Mouse (Mus musculus) stomach, postnatal 0 days (tissue): Measurements from ENCODE around the gene Mcur1. TPM values are rescaled to one million over a fixed set of nuclear protein-coding genes. Genes with fewer than 3 reads are reported as not detected.

ENCODE experiments used
- ATAC-seq: fragments of 200-750 bp; cut with Nextera tagmentation; 2 replicates; pipeline ENCODE4 v1.8.0; 2017; ENCODE audit not compliant: low FRiP score, low TSS enrichment
- DNase-seq: peaks from one replicate; pipeline ENCODE4 v3.0.0-alpha.2; 2016; ENCODE audit warnings: low spot score
- H3K27ac ChIP-seq: fragments of 300-500 bp; sonication (generic); replicated peaks from 2 replicates; pipeline ENCODE4 v1.5.1; 2014; ENCODE audit warnings: mild to moderate bottlenecking, control low read depth
- H3K27me3 ChIP-seq: fragments of 300-500 bp; sonication (generic); 2 replicates; pipeline ENCODE4 v1.6.1; 2014; ENCODE audit warnings: low read length; ENCODE audit not compliant: control insufficient read depth, insufficient read depth
- H3K36me3 ChIP-seq: fragments of 300-500 bp; sonication (generic); 2 replicates; pipeline ENCODE4 v1.6.1; 2014; ENCODE audit warnings: low read length, mixed read lengths; ENCODE audit not compliant: control insufficient read depth, insufficient read depth
- H3K4me1 ChIP-seq: fragments of 300-500 bp; sonication (generic); replicated peaks from 2 replicates; pipeline ENCODE4 v1.6.1; 2014; ENCODE audit warnings: antibody characterized with exemption; ENCODE audit not compliant: control insufficient read depth, insufficient read depth
- H3K4me2 ChIP-seq: fragments of 300-500 bp; sonication (generic); replicated peaks from 2 replicates; pipeline ENCODE4 v1.6.1; 2014; ENCODE audit warnings: low read depth, mild to moderate bottlenecking, control low read depth, moderate library complexity
- H3K4me3 ChIP-seq: fragments of 300-500 bp; sonication (generic); 2 replicates; pipeline ENCODE4 v1.5.1; 2014; ENCODE audit warnings: low read depth, low read length, control low read depth
- H3K9ac ChIP-seq: fragments of 300-500 bp; sonication (generic); 2 replicates; pipeline ENCODE4 v1.6.1; 2014; ENCODE audit warnings: mild to moderate bottlenecking, low read length, control low read depth, mixed read lengths
- H3K9me3 ChIP-seq: fragments of 300-500 bp; sonication (generic); 2 replicates; pipeline ENCODE4 v1.6.1; 2016; ENCODE audit warnings: low read length; ENCODE audit not compliant: control insufficient read depth
- CTCF ChIP-seq: IDR thresholded peaks from 2 replicates; pipeline ENCODE4 v1.5.1; 2016; ENCODE audit warnings: antibody characterized with exemption, low read depth, mild to moderate bottlenecking, moderate library complexity
- EP300 ChIP-seq: optimal IDR thresholded peaks from 2 replicates; pipeline ENCODE3; 2016; ENCODE audit warnings: antibody characterized with exemption
- WGBS: fragments of 180-500 bp; shearing (Covaris S2); extraction: QIAGEN DNeasy Blood & Tissue Kit; methylation state at CpG from one replicate; pipeline ENCODE4 v1.1.7; 2014; 5-methylcytosine and 5-hydroxymethylcytosine counted together
- polyA plus RNA-seq: library from polyadenylated mRNA; unstranded; fragments of >200 nt; fragmentation: Nextera tagmentation; extraction: Ambion mirVana; gene quantifications from 2 replicates; pipeline ENCODE4 v1.2.1, GENCODE M21; 2015

Mcur1 gene
- polyA plus RNA-seq, 1 experiment from 2014 or later = 15.6 TPM

GRCm38 (mm10) chr13:43499731-43500482 lies 60.1 kb downstream of the Mcur1 start:
- WGBS = 73% methylated on average over 7 of the region's 7 CpGs
- H3K4me3 ChIP-seq = no peak overlapping the region
- no peaks in the 10 kb centered on the region for H3K36me3 ChIP-seq
- no peaks in the 10 kb centered on the region for H3K4me1 ChIP-seq
- DNase-seq = no peak
- H3K9ac ChIP-seq = no peak overlapping the region
- no peak overlapping the region for H3K27ac ChIP-seq
- no peak overlapping the region for H3K4me2 ChIP-seq
- TF ChIP-seq CTCF = no peak
- no peak for TF ChIP-seq EP300
- ATAC-seq = no peak
- no peaks in the 10 kb centered on the region for H3K27me3 ChIP-seq
- H3K9me3 ChIP-seq = no peaks in the 10 kb centered on the region

GRCm38 (mm10) chr13:43498849-43499248 lies 61.1 kb downstream of the Mcur1 start:
- Histone ChIP-seq H3K9me3 (no peaks in the 10 kb centered on the region), H3K9ac (no peak overlapping the region), H3K4me2 (no peak overlapping the region), H3K4me3 (no peak overlapping the region), H3K36me3 (no peaks in the 10 kb centered on the region), H3K4me1 (no peaks in the 10 kb centered on the region), H3K27me3 (no peaks in the 10 kb centered on the region), H3K27ac (no peak overlapping the region)
- TF ChIP-seq CTCF = no peak
- no peak for TF ChIP-seq EP300
- 39% methylated on average over 14 of the region's 14 CpGs for WGBS
- DNase-seq = peak; percentile 26
- ATAC-seq = peak; percentile 43; the same call in 1 of the 2 replicates

- Histone ChIP-seq H3K9me3 (no peaks in the 10 kb centered on the region), H3K36me3 (no peaks in the 10 kb centered on the region), H3K4me2 (no peak overlapping the region), H3K27ac (no peak overlapping the region), H3K4me3 (no peak overlapping the region), H3K9ac (no peak overlapping the region), H3K4me1 (no peaks in the 10 kb centered on the region), H3K27me3 (no peaks in the 10 kb centered on the region)
- WGBS = 92% methylated on average over 3 of the region's 3 CpGs
- ATAC-seq (no peak), DNase-seq (no peak)
- peak; percentile 42 for TF ChIP-seq CTCF
- TF ChIP-seq EP300 = no peak
Observed at GRCm38 (mm10) chr13:43497769-43498168, 62.2 kb downstream of the Mcur1 start.

GRCm38 (mm10) chr13:43496660-43497059 lies 63.3 kb downstream of the Mcur1 start:
- no peak overlapping the region for H3K4me3 ChIP-seq
- 18% methylated on average over 2 of the region's 2 CpGs for WGBS
- no peak overlapping the region for H3K27ac ChIP-seq
- no peak for ATAC-seq
- no peak overlapping the region for H3K4me2 ChIP-seq
- TF ChIP-seq CTCF (no peak), EP300 (no peak)
- H3K36me3 ChIP-seq = no peaks in the 10 kb centered on the region
- DNase-seq = no peak
- no peaks in the 10 kb centered on the region for H3K9me3 ChIP-seq
- H3K9ac ChIP-seq = no peak overlapping the region
- H3K27me3 ChIP-seq = no peaks in the 10 kb centered on the region
- no peaks in the 10 kb centered on the region for H3K4me1 ChIP-seq

- Histone ChIP-seq H3K9me3 (peaks cover 1% of the 10 kb centered on the region; the same call in 1 of the 2 replicates), H3K27ac (no peak overlapping the region), H3K4me3 (no peak overlapping the region), H3K9ac (no peak overlapping the region), H3K27me3 (no peaks in the 10 kb centered on the region), H3K4me1 (no peaks in the 10 kb centered on the region), H3K4me2 (no peak overlapping the region), H3K36me3 (no peaks in the 10 kb centered on the region)
- WGBS = 88% methylated on average over 7 of the region's 7 CpGs
- ATAC-seq (no peak), DNase-seq (no peak)
- no peak for TF ChIP-seq CTCF
- no peak for TF ChIP-seq EP300
Observed at GRCm38 (mm10) chr13:43495645-43496044, 64.3 kb downstream of the Mcur1 start.

GRCm38 (mm10) chr13:43493725-43494124 lies 66.3 kb downstream of the Mcur1 start:
- no peak for ATAC-seq
- no peak for TF ChIP-seq CTCF
- TF ChIP-seq EP300 = no peak
- WGBS = 66% methylated on average over 7 of the region's 7 CpGs
- no peak overlapping the region for H3K4me3 ChIP-seq
- no peak overlapping the region for H3K4me2 ChIP-seq
- H3K27me3 ChIP-seq = no peaks in the 10 kb centered on the region
- H3K27ac ChIP-seq = peak overlapping the region; percentile 65; the same call in 1 of the 2 replicates
- DNase-seq = no peak
- H3K36me3 ChIP-seq = no peaks in the 10 kb centered on the region
- H3K9me3 ChIP-seq = peaks cover 3% of the 10 kb centered on the region; the same call in 1 of the 2 replicates
- H3K4me1 ChIP-seq = no peaks in the 10 kb centered on the region
- H3K9ac ChIP-seq = no peak overlapping the region
